Mouse (Mus musculus) forebrain, embryonic 10.5 days (tissue): Measurements from ENCODE around the gene Gm5678. TPM values are rescaled to one million over a fixed set of nuclear protein-coding genes. Genes with fewer than 3 reads are reported as not detected.

Experiments
- DNase-seq: peaks from one replicate; pipeline ENCODE4 v3.0.0-alpha.2; 2017; ENCODE audit warnings: low spot score; ENCODE audit errors: extremely low spot score
- H3K27ac ChIP-seq: fragments of 300-500 bp; sonication (generic); 2 replicates; pipeline ENCODE4 v1.5.1; 2016; ENCODE audit warnings: mild to moderate bottlenecking
- H3K27me3 ChIP-seq: fragments of 300-500 bp; sonication (generic); 2 replicates; pipeline ENCODE4 v1.6.1; 2016; ENCODE audit warnings: mild to moderate bottlenecking; ENCODE audit not compliant: poor library complexity, severe bottlenecking
- H3K36me3 ChIP-seq: fragments of 300-500 bp; sonication (generic); replicated peaks from 2 replicates; pipeline ENCODE4 v1.6.1; 2016; ENCODE audit warnings: mild to moderate bottlenecking, moderate library complexity
- H3K4me1 ChIP-seq: fragments of 300-500 bp; sonication (generic); 2 replicates; pipeline ENCODE4 v1.6.1; 2016
- H3K4me3 ChIP-seq: fragments of 300-500 bp; sonication (generic); 2 replicates; pipeline ENCODE4 v1.5.1; 2016; ENCODE audit warnings: mild to moderate bottlenecking, moderate library complexity
- H3K9me3 ChIP-seq: fragments of 300-500 bp; sonication (generic); 2 replicates; pipeline ENCODE4 v1.6.1; 2016; ENCODE audit warnings: mild to moderate bottlenecking, moderate library complexity
- WGBS: fragments of 180-500 bp; shearing (Covaris S2); methylation state at CpG from one replicate; pipeline ENCODE4 v1.1.7; 2016; 5-methylcytosine and 5-hydroxymethylcytosine counted together
- polyA plus RNA-seq: library from polyadenylated mRNA; unstranded; fragments of >200 nt; fragmentation: Nextera tagmentation; extraction: Ambion mirVana; gene quantifications from 2 replicates; pipeline ENCODE4 v1.2.1, GENCODE M21; 2016

Gene Gm5678
- not detected in 2 replicates for polyA plus RNA-seq

GRCm38 (mm10) chr16:93627761-93628400, at the start of gene Gm5678:
Gene Gm5678 (plus strand): TSS chr16:93628097.
- 87% methylated on average over 23 of the region's 23 CpGs for WGBS
- H3K4me3 ChIP-seq = no peak within 1 kb of the TSS
- H3K4me1 ChIP-seq = no peaks in the 10 kb centered on the region
- H3K9me3 ChIP-seq = no peaks in the 10 kb centered on the region
- H3K27me3 ChIP-seq = no peaks in the 10 kb centered on the region
- H3K27ac ChIP-seq = no peak within 1 kb of the TSS
- H3K36me3 ChIP-seq = no peaks in the 10 kb centered on the region
- no peak for DNase-seq

GRCm38 (mm10) chr16:93578346-93579005, 49.4 kb upstream of the Gm5678 start:
- Histone ChIP-seq H3K27ac (no peak overlapping the region), H3K4me1 (peaks cover 11% of the 10 kb centered on the region; the same call in 1 of the 2 replicates), H3K36me3 (no peaks in the 10 kb centered on the region), H3K4me3 (no peak overlapping the region), H3K27me3 (no peaks in the 10 kb centered on the region), H3K9me3 (no peaks in the 10 kb centered on the region)
- 90% methylated on average over 8 of the region's 8 CpGs for WGBS
- DNase-seq = no peak

GRCm38 (mm10) chr16:93581125-93581524, 46.8 kb upstream of the Gm5678 start:
- H3K27me3 ChIP-seq = no peaks in the 10 kb centered on the region
- no peaks in the 10 kb centered on the region for H3K9me3 ChIP-seq
- H3K4me1 ChIP-seq = peaks cover 6% of the 10 kb centered on the region
- H3K36me3 ChIP-seq = peaks cover 16% of the 10 kb centered on the region
- no peak for DNase-seq
- H3K27ac ChIP-seq = no peak overlapping the region
- H3K4me3 ChIP-seq = no peak overlapping the region
- 72% methylated on average over 6 of the region's 6 CpGs for WGBS

- H3K9me3 ChIP-seq = no peaks in the 10 kb centered on the region
- peaks cover 37% of the 10 kb centered on the region for H3K36me3 ChIP-seq
- H3K4me3 ChIP-seq = no peak overlapping the region
- no peak overlapping the region for H3K27ac ChIP-seq
- H3K27me3 ChIP-seq = no peaks in the 10 kb centered on the region
- DNase-seq = no peak
- peaks cover 13% of the 10 kb centered on the region for H3K4me1 ChIP-seq
- 94% methylated on average over 24 of the region's 24 CpGs for WGBS
These were observed 42.8 kb upstream of the Gm5678 start for GRCm38 (mm10) chr16:93584976-93585702.

- Histone ChIP-seq H3K27ac (0 out of 2 replicates have a peak overlapping the region, but pooled peaks have one; percentile 2), H3K27me3 (no peaks in the 10 kb centered on the region), H3K4me1 (peaks cover 13% of the 10 kb centered on the region), H3K36me3 (peaks cover 43% of the 10 kb centered on the region), H3K4me3 (no peak overlapping the region), H3K9me3 (no peaks in the 10 kb centered on the region)
- 91% methylated on average over 9 of the region's 9 CpGs for WGBS
- no peak for DNase-seq
These were observed 42.1 kb upstream of the Gm5678 start for GRCm38 (mm10) chr16:93585703-93586205.

GRCm38 (mm10) chr16:93586382-93586781, 41.5 kb upstream of the Gm5678 start:
- Histone ChIP-seq H3K27me3 (no peaks in the 10 kb centered on the region), H3K27ac (0 out of 2 replicates have a peak overlapping the region, but pooled peaks have one; percentile 2), H3K36me3 (peaks cover 46% of the 10 kb centered on the region), H3K4me1 (peaks cover 13% of the 10 kb centered on the region), H3K4me3 (no peak overlapping the region), H3K9me3 (no peaks in the 10 kb centered on the region)
- no peak for DNase-seq
- WGBS = 58% methylated on average over 8 of the region's 8 CpGs

GRCm38 (mm10) chr16:93588281-93588680, 39.6 kb upstream of the Gm5678 start:
- Histone ChIP-seq H3K4me1 (peaks cover 13% of the 10 kb centered on the region), H3K9me3 (no peaks in the 10 kb centered on the region), H3K27me3 (no peaks in the 10 kb centered on the region), H3K27ac (no peak overlapping the region), H3K4me3 (no peak overlapping the region), H3K36me3 (peaks cover 54% of the 10 kb centered on the region)
- no peak for DNase-seq
- WGBS = 76% methylated on average over 4 of the region's 4 CpGs

- Histone ChIP-seq H3K36me3 (peaks cover 50% of the 10 kb centered on the region), H3K4me3 (no peak overlapping the region), H3K27me3 (no peaks in the 10 kb centered on the region), H3K27ac (no peak overlapping the region), H3K4me1 (peaks cover 13% of the 10 kb centered on the region), H3K9me3 (no peaks in the 10 kb centered on the region)
- 95% methylated on average over 15 of the region's 15 CpGs for WGBS
- DNase-seq = no peak
These were observed 37.0 kb upstream of the Gm5678 start for GRCm38 (mm10) chr16:93590915-93591314.

GRCm38 (mm10) chr16:93591450-93592430, 36.2 kb upstream of the Gm5678 start:
- Histone ChIP-seq H3K27ac (no peak overlapping the region), H3K27me3 (no peaks in the 10 kb centered on the region), H3K4me1 (peaks cover 7% of the 10 kb centered on the region; the same call in 1 of the 2 replicates), H3K4me3 (no peak overlapping the region), H3K36me3 (peaks cover 49% of the 10 kb centered on the region), H3K9me3 (no peaks in the 10 kb centered on the region)
- no peak for DNase-seq
- WGBS = 94% methylated on average over 20 of the region's 20 CpGs

GRCm38 (mm10) chr16:93592711-93593110, 35.2 kb upstream of the Gm5678 start:
- Histone ChIP-seq H3K36me3 (peaks cover 54% of the 10 kb centered on the region), H3K4me3 (no peak overlapping the region), H3K27me3 (no peaks in the 10 kb centered on the region), H3K9me3 (no peaks in the 10 kb centered on the region), H3K27ac (no peak overlapping the region), H3K4me1 (peaks cover 7% of the 10 kb centered on the region; the same call in 1 of the 2 replicates)
- 91% methylated on average over 3 of the region's 3 CpGs for WGBS
- no peak for DNase-seq

- no peak overlapping the region for H3K27ac ChIP-seq
- no peaks in the 10 kb centered on the region; the same call in 1 of the 2 replicates for H3K4me1 ChIP-seq
- no peaks in the 10 kb centered on the region for H3K27me3 ChIP-seq
- H3K4me3 ChIP-seq = no peak overlapping the region
- H3K36me3 ChIP-seq = peaks cover 61% of the 10 kb centered on the region
- H3K9me3 ChIP-seq = no peaks in the 10 kb centered on the region
- DNase-seq = no peak
- WGBS = 94% methylated on average over 8 of the region's 8 CpGs
These were observed 34.5 kb upstream of the Gm5678 start for GRCm38 (mm10) chr16:93593406-93593805.

- Histone ChIP-seq H3K36me3 (peaks cover 61% of the 10 kb centered on the region), H3K27ac (no peak overlapping the region), H3K9me3 (no peaks in the 10 kb centered on the region), H3K4me1 (no peaks in the 10 kb centered on the region), H3K27me3 (no peaks in the 10 kb centered on the region), H3K4me3 (no peak overlapping the region)
- DNase-seq = no peak
- WGBS = 92% methylated on average over 10 of the region's 10 CpGs
These were observed 33.4 kb upstream of the Gm5678 start for GRCm38 (mm10) chr16:93594448-93594847.
